Mouse (Mus musculus) left cerebral cortex, adult 8-10 months (tissue): ENCODE data around the gene B2m. TPM values are rescaled to one million over a fixed set of nuclear protein-coding genes. Genes with fewer than 3 reads are reported as not detected.
"Not testable (repeated sequence)": the region's sequence is repeated elsewhere in the genome, so short reads cannot be mapped to it uniquely, and the experiment has no call there.

ENCODE experiments used
- DNase-seq, 2 experiments: peaks; one replicate each; pipeline ENCODE4 v3.0.0; 2022; ENCODE audit warnings: low spot score in 2 of 2
- total RNA-seq, 4 experiments: library from RNA; stranded (reverse); gene quantifications; 2 replicates each; pipeline ENCODE4 v1.2.4; 2022

B2m gene
- 100 to 1,000 TPM; 110 to 317 (median 183) TPM for total RNA-seq

DNA sequence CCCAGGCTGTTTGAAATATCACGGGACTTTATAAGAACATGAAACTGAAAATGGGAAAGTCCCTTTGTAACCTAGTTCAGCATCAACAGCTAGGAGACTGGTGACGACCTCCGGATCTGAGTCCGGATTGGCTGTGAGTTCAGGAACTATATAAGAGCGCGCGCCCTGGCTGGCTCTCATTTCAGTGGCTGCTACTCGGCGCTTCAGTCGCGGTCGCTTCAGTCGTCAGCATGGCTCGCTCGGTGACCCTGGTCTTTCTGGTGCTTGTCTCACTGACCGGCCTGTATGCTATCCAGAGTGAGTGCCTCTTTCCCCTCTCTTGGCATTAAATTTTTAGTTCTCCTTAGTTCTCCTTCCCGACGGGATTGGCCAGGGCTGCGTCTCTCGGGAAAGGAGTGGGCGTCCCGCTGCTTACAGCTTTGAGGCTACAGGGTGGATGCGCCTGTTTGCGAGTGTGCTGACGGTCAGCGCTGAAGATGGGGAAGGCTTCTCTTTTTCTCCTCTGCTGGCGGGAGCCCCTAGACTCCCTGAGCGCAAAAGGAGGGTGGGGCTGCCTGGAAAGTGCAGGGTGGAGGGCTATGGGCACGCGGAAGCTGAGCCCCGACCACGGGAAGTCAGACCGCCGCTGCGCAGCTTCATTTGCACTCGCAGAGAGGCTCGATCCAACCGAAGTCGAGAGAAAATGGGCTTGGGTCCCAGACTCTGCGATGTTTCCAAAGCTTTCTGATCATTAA lies at the start of gene B2m:
B2m (plus strand) TSS at position 179 of the 734 bp plus-strand sequence.
- DNase-seq = peak; percentile 86 to 91

DNA sequence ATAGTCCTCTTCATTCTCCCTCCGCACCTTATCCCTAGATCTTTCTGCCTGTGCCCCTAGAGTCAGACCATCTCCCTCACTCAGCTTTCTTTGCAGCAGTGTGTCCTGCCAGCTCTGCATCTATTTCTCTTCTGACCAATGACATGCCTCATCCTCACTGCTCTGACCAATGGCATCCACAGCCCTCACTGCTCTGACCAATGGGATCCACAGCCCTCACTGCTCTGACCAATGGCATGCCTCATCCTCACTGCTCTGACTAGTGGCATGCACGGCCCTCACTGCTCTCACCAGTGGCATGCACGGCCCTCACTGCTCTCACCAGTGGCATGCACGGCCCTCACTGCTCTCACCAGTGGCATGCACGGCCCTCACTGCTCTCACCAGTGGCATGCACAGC lies 49.8 kb upstream of the B2m start:
- DNase-seq = not testable (repeated sequence)

DNA sequence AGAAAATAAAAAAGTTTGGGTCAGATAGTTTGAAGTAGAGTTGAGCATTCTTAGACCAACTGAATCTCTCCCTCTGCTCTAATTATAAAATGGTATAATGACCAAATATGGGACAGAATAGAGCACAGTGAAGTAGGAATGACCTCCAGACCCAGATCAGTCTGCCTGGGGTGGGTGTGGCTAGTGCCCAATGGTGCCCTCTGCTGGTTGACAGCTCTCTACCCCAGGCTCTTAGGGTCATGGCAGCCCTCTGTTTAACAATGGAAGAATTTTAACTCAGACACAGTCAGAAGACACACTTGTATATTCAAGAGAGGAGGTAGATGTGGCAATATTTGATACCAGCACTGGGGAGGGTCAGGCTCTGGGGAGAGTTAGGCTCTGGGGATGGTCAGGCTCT lies 45.4 kb upstream of the B2m start:
- DNase-seq = no peak

DNA sequence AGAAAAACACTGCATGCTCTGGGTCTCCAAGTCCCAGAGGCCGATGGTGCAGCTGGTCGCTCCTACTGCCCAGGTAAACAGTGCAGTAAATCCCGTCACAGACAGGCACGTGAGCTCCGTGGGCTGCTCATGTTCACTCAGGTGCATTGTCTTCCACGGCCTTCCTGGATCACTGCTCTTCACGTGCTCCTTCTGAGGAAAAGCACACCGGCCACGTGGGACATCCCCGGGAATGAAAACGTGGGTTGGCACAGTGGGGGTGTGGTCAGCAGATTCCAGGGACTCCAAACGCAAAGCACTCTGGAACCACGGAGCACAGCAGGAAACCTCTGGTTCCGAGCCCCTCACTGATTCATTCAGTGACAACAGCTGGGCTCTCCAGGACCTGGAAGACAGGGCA lies 39.4 kb upstream of the B2m start:
- no peak for DNase-seq

DNA sequence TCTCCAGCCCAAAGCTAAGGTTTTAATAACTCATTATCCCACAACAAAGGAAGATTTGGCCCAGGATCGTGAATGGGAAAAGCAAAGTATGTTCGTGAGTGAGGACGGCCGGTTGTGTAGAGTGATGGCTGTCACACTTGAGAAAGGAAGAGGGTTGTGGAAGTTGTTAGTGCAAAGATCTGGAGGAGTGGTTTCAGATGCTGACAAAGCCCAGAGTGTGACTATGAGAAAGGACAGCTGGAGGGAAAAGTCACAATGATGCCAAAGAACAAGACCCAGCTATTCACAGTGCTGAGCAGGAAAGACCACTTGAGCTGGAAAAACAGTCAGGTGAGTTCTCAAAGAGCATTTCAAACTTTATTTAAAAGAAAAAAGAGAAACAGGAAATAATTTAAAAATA lies 37.8 kb upstream of the B2m start:
- no peak for DNase-seq

DNA sequence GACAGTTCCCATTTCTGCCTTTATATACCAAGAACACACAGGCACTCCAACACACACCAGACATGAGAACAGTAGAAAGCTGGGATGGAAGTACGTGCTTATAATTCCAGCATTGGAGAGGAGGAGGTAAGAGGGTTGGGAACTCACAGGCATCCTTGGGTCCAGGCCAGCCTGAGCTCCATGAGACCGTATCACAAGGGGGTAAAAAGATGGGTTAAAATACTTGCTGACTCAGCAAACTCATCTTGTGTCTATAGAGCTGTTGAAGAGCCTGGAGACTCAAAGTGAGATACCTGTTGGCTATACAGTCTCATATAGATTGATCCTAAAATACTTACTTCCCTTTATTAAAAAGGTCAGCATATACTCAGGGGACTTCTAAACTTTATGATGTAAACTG lies 30.6 kb upstream of the B2m start:
- no peak for DNase-seq

DNA sequence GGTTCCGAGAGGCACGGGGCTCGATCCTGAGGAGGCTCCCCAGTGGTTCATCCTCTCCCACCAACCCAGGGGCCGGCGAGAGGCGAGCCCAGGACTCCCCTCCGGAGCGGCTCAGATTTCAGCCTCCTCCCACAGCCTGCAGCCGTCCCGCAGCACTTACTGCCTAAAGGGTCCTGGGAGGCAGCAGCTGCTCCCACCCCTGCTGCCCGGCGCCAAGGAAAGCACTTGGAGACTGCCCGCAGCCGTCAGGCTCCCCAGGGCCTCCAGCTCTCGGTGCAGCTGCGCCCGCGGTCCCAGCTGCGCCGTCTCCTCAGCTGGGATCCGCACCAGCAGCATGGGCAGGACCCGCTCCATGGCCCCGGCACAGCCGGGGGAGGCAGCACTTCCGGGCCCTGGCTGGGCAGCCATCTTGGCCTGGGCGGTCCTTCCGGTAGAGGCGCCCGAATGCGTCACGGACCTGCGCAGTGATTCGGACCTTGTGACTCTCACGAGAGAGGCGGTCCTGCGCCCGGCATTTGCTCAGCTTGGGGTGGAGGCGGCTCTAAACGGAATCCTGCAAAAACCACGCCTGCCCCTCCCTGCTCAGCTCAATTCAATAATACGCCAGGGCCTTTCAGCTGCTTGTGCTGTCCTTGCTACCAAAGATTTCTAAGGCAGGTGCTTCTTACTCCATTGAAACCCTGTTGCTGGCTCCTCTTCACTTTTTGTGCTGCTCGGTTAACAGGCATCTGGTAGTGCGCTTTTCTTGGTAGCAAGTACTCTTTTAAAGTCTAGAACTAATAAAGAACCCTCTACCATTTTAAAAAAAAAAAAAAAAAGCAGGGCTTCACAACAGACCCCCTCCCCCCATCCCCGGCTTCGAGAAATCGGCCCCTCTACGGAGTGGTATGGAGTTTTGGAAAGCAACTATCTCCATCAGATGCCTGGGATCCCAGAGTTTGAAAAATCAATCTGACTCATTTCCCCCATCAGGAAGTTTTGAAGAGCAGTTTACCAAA lies 29.2 kb upstream of the B2m start, which contains the start of gene Spg11:
Spg11 (minus strand) TSS at position 426 of the 998 bp plus-strand sequence.
- DNase-seq = peak; percentile 95 to 97

DNA sequence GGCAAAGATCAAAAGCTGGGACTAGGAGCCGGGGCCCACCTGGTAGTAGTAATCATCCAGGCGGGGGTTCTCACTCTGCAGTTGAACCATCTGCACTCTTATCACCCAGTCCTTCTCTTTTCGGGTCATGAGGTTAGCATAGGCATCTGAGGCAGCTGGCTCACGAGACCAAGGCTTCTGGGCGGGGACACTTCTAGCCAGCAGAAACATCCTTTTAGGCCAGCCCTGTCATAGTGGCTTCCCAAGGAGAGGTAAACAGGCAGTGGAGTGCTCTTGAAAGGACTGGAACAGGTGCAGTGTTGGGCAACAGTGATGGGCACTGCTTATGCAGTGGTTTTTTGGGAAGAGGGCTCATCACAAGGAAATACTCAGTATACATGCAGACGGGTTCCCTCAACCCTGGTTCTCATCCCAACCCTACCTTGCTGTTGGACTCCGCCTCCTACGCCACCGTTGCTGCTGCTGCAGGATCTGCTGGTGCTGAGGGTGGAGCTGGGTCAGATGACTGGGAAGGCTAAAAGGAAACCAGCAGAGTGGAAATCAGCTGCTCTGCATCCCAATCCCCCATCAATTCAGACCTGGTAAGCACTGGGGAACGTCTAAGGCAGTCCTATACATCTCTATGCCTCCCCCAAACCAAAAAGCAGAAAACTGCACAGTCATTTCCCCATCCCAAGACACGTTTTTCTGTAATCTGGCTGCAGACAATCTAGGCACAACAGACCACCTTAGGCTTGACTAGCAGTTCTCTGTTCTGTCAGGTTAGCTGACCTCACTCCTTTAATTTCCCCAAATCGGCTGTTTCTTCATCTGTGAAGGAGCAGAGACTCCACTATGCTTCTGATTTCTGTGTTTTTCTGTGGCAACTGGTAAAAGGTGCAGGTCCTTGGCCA lies 21.6 kb upstream of the B2m start:
- DNase-seq = no peak

DNA sequence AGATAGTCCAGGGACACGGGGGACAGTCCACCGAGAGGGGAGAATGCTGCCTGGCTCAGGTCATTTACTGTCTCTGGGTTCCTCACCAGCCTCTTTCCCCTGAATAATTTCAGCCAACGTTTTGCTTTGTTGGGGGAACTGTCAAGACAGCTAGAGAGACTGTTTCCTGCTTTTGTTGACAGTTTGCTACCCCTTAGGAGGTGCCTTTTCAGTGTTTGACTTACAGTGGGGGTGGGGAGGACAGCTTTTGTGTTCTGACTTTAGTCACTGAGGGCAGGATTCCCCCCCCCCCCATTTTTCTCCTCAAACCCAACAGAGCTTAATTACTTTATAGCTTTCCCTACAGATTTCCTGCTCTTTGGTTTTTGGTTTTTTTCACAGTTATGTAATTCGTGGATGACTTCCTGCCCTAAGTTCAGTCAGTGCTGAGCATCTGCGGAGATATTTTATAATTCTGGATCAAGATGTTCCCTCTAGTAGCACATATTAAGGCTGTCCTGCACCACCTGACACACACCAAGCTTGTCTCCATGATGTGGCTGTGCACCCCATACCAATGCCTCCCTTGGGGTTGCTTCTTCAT lies 20.6 kb upstream of the B2m start:
- DNase-seq = no peak

DNA sequence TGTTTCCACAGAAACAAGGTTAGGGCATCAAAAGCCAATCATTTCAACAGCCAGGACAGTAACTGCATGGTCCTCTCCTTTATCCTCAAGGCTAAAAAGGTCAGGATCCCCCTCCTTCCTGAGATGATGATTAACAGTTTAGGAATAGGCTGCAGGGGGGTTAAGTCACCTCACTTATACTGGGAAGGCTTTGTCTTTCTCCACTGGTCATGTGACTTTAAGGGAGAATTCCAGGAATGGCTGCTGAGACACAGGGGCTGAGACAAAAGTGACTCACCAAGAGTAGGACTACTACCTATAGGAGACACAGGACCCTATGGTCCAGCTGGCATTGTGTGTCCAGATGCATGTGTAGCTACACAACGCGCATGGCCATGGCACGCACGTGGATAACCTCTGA lies 19.9 kb upstream of the B2m start:
- no peak for DNase-seq

DNA sequence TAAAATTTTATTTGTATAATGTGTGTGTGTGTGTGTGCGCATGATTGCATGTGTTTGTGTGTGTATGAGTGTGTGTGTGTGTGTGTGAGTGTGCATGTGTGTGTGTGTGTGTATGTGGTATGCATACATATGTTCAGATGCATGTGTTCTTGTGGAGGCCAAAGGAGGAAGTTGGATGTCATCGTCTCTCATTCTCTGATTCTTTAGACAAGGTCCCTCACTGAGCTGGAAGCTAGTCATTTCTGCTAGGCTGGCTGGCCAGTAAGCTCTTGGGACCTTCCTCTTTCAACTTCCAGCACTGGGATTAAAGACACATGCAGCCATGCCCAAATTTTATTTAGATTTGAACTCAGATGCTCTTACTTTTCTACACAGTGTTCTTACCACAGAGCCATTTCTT lies 15.4 kb upstream of the B2m start:
- no peak for DNase-seq

DNA sequence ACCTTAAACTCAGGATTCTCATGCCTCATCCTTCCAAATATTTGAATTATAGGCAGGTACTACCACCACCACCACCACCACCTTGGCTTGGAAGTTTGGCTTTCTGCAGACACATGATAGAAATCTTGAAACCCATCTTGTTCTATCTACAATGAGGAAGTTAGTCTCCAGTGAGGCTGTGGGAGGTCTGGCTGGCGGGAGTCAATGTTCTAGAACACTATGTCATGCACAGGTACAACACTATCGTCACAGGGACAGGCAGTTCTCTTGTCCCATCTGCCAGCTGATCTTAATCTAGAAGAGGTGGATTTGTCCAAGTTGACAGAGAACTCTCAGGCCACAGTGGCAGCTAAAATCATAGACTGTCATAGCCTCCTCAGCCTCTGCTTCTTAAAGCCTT lies 14.9 kb upstream of the B2m start:
- DNase-seq = no peak

DNA sequence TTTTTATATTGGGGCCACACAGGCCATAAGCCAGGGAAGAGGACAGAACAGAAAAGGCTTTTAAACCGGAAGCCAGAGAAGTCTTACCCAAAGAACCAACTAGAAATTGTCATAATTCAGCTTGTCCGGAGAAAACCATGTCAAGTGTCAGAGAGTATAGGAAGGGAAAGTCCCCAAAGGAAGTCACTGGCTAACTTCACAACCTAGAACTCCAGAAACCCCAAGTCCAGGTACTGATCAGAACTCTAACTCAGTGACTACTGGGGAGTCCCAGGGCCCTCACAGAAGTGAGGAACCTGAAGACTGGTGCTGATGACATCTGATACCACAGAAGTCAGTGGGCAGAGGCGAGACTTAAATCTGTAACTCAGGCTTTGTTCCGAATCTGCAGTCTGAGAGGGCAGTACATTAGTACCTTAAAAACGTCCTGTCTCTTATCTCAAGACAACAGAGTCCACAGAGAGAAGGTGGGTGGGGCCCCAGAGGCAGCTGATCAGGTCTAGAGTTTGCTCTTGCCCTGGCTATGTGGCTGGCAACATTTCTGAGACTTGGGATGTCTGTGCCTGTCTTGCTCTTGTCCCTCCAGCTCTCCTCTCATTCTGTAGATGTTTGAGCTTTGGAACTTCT lies 9.5 kb upstream of the B2m start:
- DNase-seq = no peak

DNA sequence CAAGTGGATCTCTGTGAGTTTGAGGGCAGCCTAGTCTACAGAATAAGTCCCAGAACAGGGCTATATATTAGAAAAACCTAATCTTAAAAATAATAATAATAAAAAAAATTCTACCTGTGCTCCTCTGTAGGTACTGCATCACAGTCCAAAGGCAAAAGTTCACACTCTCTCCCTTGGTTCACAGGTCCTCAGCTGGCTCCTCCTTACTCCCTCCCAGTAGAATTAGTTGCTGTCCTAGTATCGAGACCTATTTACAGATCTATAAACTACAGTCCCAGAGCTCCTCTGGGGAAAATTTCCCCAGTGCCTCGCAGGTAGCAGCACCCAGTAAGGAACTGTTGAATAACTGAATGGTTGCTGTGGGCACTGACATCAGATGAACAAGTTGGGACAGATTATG lies 6.7 kb upstream of the B2m start:
- DNase-seq = no peak

DNA sequence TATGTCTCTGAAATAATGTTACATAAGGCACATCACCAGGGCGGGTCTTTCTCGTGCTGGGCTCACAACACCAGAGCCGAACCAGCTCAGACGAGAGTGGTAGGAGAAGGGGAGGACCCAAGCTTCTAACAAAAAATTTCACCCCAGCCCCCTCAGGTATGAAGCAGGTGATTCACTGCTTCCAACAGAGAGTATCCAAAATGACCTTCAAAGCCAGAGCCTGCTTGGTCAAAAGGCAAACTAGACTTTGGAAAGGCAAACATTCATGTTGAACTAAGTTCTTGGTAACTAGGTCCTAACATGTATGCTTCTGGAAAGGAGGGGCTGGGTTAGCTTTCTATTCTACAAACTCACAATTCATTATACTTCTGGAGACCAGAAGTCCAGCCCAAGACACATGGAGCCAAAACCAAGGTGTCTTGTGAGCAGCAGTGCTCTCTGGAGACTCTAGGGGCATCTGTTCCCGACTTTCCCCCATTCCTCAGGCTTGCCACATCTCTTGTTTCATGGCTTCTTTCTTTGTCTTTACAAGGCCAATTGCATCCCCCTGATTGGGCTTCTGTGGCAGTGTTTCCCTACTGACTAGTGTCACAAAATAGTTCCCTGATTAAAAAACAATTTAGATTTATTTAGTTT lies 6.0 kb upstream of the B2m start:
- no peak for DNase-seq

DNA sequence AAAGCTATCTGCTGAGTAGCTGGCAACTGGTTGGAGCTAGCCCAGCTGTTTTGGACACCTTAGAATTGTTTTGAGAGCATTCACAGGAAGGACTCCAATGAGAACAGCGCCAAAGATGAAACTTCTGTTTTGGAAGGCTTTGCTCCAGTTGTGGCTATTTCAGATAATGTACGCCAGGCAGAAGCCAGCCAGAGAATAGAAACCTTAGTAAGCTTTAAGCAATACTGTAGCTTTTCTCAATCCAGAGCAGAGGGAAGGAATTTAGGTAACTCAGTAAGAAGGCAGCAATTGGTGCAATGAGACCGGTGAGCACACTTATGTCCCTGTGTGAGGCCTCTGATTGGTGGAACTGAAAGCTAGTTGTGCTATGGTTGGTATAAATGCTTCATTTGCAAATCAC lies 4.4 kb upstream of the B2m start:
- DNase-seq = no peak

DNA sequence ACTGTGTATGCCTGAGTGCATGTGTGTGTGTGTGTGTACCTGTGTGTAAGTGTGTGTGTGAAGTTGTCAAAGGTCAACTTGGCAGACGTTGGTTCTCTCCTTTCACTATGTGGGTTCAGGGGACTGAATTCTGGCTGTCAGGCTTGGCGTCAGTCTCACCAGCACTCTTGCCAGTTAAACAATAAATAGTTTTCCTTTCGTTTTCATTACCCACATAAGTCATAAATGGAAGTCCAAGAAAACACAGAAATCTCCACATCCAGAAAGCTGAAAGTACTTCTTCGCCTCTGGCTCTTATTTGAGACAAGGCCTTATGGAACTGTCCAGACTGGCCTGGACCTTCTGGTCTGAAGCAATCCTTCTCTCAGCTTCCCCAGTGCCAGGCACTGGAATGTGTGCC lies 1.7 kb upstream of the B2m start:
- no peak for DNase-seq

DNA sequence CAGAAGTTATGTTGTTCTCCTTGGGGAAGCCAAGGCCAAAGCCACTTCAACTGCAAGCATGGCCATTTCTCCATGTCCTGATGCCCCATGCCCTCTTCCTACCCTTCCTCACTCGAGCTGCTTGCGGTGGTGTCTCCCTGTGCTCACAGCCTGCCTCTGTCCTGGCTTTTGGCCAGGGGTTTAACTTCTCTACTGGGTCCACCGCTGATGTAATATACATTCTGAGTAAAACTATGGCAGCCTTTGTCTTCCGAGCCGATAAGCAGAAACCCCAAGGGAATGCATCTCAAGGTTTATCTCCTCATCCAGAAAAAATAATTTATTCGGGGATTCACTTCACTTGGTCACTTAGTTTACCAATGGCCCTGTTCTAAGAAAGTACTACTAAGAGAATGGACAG lies 799 bp upstream of the B2m start:
- DNase-seq = no peak

DNA sequence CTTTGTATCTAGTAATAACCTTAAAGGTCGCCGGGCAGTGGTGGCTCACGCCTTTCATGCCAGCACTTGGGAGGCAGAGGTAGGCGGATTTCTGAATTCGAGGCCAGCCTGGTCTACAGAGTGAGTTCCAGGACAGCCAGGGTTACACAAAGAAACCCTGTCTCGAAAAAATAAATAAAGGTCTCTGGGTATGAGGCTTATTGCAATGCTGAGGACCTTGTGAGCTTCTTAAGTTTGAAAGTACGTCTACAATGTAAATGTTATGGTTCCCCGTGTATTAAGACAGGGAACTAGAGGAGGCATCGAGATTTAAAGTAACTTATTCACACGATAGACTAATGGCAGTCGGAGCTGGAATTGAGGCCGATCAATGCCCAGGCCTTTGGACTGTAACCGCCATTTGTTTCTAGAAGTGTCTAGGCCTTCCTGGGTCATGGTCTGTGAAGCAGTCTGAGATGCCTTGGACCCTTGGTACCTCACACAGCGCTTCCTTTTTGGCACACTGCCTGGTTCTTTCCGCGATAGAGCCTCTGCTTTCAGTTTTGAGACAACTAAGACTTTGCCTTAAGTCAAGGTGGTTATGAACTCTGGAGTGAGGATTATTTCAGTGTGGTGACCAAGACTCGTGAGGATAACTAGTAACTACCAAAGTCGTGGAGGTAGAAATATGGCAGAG lies 894 bp downstream of the B2m start:
- DNase-seq = peak in 1 of 2 experiments; percentile 22

DNA sequence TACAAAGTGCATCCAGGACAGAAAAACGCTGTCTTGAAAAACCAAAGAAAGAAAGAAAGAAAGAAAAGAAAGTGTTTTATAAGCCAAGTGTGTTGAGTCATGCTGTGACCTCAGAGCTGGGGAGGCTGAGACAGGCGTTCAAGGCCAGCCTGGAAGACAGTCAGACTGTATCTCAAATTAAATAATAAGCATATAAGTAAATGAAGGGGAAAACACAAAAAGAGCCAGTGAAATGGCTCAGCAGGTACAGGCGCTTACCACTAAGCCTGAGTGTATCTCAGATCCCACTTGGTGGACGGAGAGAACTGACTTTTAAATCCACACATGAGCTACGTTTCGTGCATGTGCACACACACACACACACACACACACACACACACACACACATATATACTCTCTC lies 1.8 kb downstream of the B2m start:
- no peak for DNase-seq
